Mouse (Mus musculus) kidney, adult 2 months (tissue): ENCODE data around the gene Ypel3. TPM values are rescaled to one million over a fixed set of nuclear protein-coding genes. Genes with fewer than 3 reads are reported as not detected.

Source experiments
- DNase-seq: peaks from one replicate; pipeline ENCODE4 v3.0.0; 2021
- H3K27ac ChIP-seq: fragments of 200-500 bp; 2 replicates; pipeline ENCODE4 v1.5.1; 2012; ENCODE audit warnings: low read depth, low read length, control low read depth, inconsistent platforms; ENCODE audit not compliant: insufficient read depth
- H3K27me3 ChIP-seq: fragments of 200-500 bp; replicated peaks from 2 replicates; pipeline ENCODE4 v1.6.1; 2012; ENCODE audit warnings: mild to moderate bottlenecking, moderate library complexity, low read length, inconsistent platforms; ENCODE audit not compliant: control insufficient read depth, insufficient read depth
- H3K36me3 ChIP-seq: fragments of 200-500 bp; 2 replicates; pipeline ENCODE4 v1.6.1; 2012; ENCODE audit warnings: mild to moderate bottlenecking, moderate library complexity, low read length, inconsistent platforms; ENCODE audit not compliant: control insufficient read depth, insufficient read depth
- H3K4me1 ChIP-seq: fragments of 200-500 bp; 2 replicates; pipeline ENCODE4 v1.6.1; 2011; ENCODE audit warnings: low read length; ENCODE audit not compliant: control insufficient read depth, insufficient read depth
- H3K4me3 ChIP-seq: fragments of 200-500 bp; 2 replicates; pipeline ENCODE4 v1.5.1; 2011; ENCODE audit warnings: mild to moderate bottlenecking, low read depth, low read length, control low read depth; ENCODE audit not compliant: insufficient read depth
- CTCF ChIP-seq: fragments of 200-500 bp; conservative IDR thresholded peaks from 2 replicates; pipeline ENCODE4 v1.5.1; 2011; ENCODE audit warnings: low read depth, mild to moderate bottlenecking, control low read depth, low read length, moderate library complexity, mixed read lengths; ENCODE audit not compliant: insufficient read depth, insufficient read length
- POLR2A ChIP-seq: fragments of 200-500 bp; IDR thresholded peaks from one replicate; pipeline ENCODE4 v1.6.1; 2011; ENCODE audit warnings: low read depth, low read length, control low read depth
- WGBS: fragments of 180-500 bp; shearing (Covaris S2); methylation state at CpG from one replicate; pipeline ENCODE4 v1.1.7; 2018; 5-methylcytosine and 5-hydroxymethylcytosine counted together
- polyA plus RNA-seq: library from polyadenylated mRNA; depleted of rRNA; stranded (reverse); fragments of >200 nt; gene quantifications from 2 replicates; pipeline ENCODE4 v1.2.3, GENCODE M21; 2012

Ypel3 gene
- polyA plus RNA-seq, 1 experiment, result 290 TPM

DNA sequence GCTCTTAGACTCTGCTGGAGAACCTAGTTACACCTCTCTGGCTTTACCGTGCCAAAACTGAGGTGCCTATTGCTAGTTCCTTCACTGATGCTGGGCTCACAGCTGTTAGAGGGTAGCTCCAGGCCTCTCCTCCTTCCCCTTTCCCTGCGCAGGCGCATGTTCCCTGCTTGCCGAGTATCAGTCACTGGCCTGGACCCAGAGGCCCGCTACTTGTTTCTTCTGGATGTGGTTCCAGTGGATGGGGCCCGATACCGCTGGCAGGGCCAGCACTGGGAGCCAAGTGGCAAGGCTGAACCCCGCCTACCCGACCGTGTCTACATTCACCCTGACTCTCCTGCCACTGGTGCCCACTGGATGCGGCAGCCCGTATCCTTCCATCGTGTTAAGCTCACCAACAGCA lies 5.9 kb downstream of the Ypel3 start:
- no peak for TF ChIP-seq CTCF
- TF ChIP-seq POLR2A, result no peak
- no peak for DNase-seq
- H3K27me3 ChIP-seq, result no peaks in the 10 kb centered on the region
- no peaks in the 10 kb centered on the region; the same call in 1 of the 2 replicates for H3K36me3 ChIP-seq
- H3K27ac ChIP-seq, result no peak overlapping the region
- H3K4me3 ChIP-seq, result no peak overlapping the region
- peaks cover 11% of the 10 kb centered on the region; the same call in 1 of the 2 replicates for H3K4me1 ChIP-seq
- 66% methylated on average over 13 of the region's 13 CpGs for WGBS

DNA sequence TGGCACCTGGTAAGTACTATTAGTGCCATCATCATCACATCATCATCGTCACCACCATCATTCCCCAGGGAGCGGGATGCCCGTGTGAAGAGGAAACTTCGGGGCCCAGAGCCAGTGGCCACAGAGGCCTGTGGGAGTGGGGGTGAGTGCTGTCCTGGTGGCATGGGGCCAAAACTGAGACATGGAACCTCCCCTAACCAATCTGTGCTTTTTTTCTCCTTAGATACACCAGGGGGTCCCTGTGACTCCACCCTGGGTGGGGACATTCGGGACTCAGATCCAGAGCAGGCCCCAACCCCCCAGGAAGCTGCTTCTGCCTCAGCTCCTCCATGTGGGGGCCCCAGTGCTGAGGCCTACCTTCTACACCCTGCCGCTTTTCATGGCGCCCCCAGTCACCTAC lies 7.7 kb downstream of the Ypel3 start:
- Histone ChIP-seq H3K27ac (no peak overlapping the region), H3K4me1 (peaks cover 5% of the 10 kb centered on the region; the same call in 1 of the 2 replicates), H3K27me3 (no peaks in the 10 kb centered on the region), H3K36me3 (no peaks in the 10 kb centered on the region; the same call in 1 of the 2 replicates), H3K4me3 (no peak overlapping the region)
- DNase-seq, result no peak
- 66% methylated on average over 7 of the region's 7 CpGs for WGBS
- no peak for TF ChIP-seq CTCF
- no peak for TF ChIP-seq POLR2A

- Histone ChIP-seq H3K36me3 (no peaks in the 10 kb centered on the region; the same call in 1 of the 2 replicates), H3K4me1 (peaks cover 5% of the 10 kb centered on the region; the same call in 1 of the 2 replicates), H3K27ac (no peak overlapping the region), H3K27me3 (no peaks in the 10 kb centered on the region), H3K4me3 (no peak overlapping the region)
- DNase-seq, result no peak
- 79% methylated on average over 4 of the region's 4 CpGs for WGBS
- no peak for TF ChIP-seq POLR2A
- no peak for TF ChIP-seq CTCF
Observed at GRCm38 (mm10) chr7:126785056-126785455, 8.3 kb downstream of the Ypel3 start.

GRCm38 (mm10) chr7:126786142-126786541 lies 9.4 kb downstream of the Ypel3 start:
- no peak overlapping the region for H3K4me3 ChIP-seq
- WGBS, result 82% methylated on average over 14 of the region's 14 CpGs
- DNase-seq, result no peak
- H3K36me3 ChIP-seq, result no peaks in the 10 kb centered on the region; the same call in 1 of the 2 replicates
- TF ChIP-seq CTCF (no peak), POLR2A (no peak)
- H3K4me1 ChIP-seq, result peaks cover 3% of the 10 kb centered on the region; the same call in 1 of the 2 replicates
- no peak overlapping the region for H3K27ac ChIP-seq
- no peaks in the 10 kb centered on the region for H3K27me3 ChIP-seq

- Histone ChIP-seq H3K4me1 (peaks cover 6% of the 10 kb centered on the region; the same call in 1 of the 2 replicates), H3K27me3 (no peaks in the 10 kb centered on the region), H3K4me3 (no peak overlapping the region), H3K36me3 (no peaks in the 10 kb centered on the region; the same call in 1 of the 2 replicates), H3K27ac (no peak overlapping the region)
- no peak for DNase-seq
- WGBS, result 82% methylated on average over 4 of the region's 4 CpGs
- no peak for TF ChIP-seq POLR2A
- no peak for TF ChIP-seq CTCF
Observed at GRCm38 (mm10) chr7:126789141-126789540, 12.4 kb downstream of the Ypel3 start.

GRCm38 (mm10) chr7:126791851-126792720 lies 15.3 kb downstream of the Ypel3 start, which contains the start of gene Ppp4c:
Gene Ppp4c, minus strand, starts transcription at chr7:126792496.
- peaks cover 6% of the 10 kb centered on the region; the same call in 1 of the 2 replicates for H3K4me1 ChIP-seq

More at GRCm38 (mm10) chr7:126791851-126792720, 15.3 kb downstream of the Ypel3 start, which contains the start of gene Ppp4c:
- 0 out of 2 replicates have a peak, but pooled peaks have one; percentile 1 for TF ChIP-seq CTCF
- peak; percentile 4 for TF ChIP-seq POLR2A
- WGBS, result under 1% methylated on average over 74 of the region's 83 CpGs
- peaks cover 6% of the 10 kb centered on the region; the same call in 1 of the 2 replicates for H3K36me3 ChIP-seq
- H3K4me3 ChIP-seq, result peak within 1 kb of the TSS; percentile 73
- peak; percentile 98 for DNase-seq
- H3K27me3 ChIP-seq, result no peaks in the 10 kb centered on the region
- peak within 1 kb of the TSS; percentile 72 for H3K27ac ChIP-seq
